Mouse (Mus musculus): ENCODE results near the gene Reps1. TPM values are rescaled to one million over a fixed set of nuclear protein-coding genes. Genes with fewer than 3 reads are reported as not detected.

The Reps1 gene
- polyA plus RNA-seq, 1 experiment from 2014 or later, result 16.3 TPM

Other genes starting within 250 kb of the Reps1 start
- 5.9 and 6.6 TPM in 2 replicates for gene Heca, start 107.8 kb upstream of the Reps1 start, polyA plus RNA-seq (2015; fragmentation: Nextera tagmentation; extraction: Ambion mirVana)
- gene Abracl, start 32.6 kb upstream of the Reps1 start, polyA plus RNA-seq (2015; fragmentation: Nextera tagmentation; extraction: Ambion mirVana), result 226 and 237 TPM in 2 replicates
- gene Ect2l, start 155.0 kb downstream of the Reps1 start, polyA plus RNA-seq (2015; fragmentation: Nextera tagmentation; extraction: Ambion mirVana), result 0.20 TPM in 2 replicates
- gene Ccdc28a, start 179.1 kb downstream of the Reps1 start, polyA plus RNA-seq (2015; fragmentation: Nextera tagmentation; extraction: Ambion mirVana), result 8.5 and 9.3 TPM in 2 replicates

Measured in forebrain, embryonic 15.5 days (tissue).